Mouse (Mus musculus) T-helper 17 cell (primary cell): ENCODE data around the gene Snip1.

ENCODE experiments used
- in situ Hi-C, 2 experiments: fragments of 300-600 bp; cut with MboI, MseI; formaldehyde crosslinking; loops; 1 replicate in 1 of 2; 2 replicates in 1 of 2; pipeline ENCODE4 v1.15.1; 2025; ENCODE audit warnings: high pct_unique_total_duplicates in 2 of 2

Snip1 gene

DNA sequence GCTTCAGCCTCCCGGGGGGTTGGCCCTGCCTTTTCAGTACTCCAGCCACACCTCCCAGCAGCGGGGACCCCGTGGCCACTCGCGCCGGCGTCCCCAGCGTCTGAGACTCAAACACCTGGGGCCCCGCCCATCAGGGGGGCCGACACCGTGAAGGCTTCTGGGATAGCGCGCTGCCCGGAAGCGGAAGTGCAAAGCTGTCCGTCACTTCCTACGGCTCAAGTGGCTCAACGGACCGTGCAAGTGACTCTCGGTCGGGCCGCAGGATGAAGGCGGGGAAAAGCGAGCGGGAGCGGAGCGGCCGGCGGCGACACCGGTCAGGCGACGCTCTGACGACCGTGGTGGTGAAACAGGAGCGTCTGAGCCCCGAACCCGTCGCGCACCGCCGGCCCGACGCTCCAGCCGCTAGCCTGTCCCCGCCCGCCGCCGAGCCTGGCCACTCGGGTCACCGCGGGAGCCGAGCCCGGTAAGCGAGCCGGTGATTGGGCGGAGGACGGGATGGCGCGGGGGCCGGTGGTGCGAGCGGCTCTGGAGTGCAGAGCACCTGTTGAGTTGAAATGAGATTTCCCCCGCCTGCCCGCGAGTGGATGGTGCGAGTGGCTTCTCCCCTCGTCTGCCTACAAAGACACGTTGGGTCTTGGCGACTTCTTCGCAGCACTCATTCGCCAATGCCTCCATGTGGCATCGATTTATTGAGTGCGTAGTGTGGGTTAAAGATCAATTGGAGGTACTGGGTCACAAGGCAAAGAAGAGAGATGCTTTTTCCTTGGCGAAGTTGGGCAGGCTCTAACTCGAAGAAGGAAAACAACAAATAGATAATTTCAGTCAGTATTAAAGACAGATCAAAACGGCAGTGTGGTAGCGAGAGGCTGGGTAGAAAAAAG is at the start of gene Snip1:
Gene Snip1, plus strand, starts transcription at position 183 of the 881 bp plus-strand sequence.
- in situ Hi-C loops = loop anchor here in 1 of 2 experiments (10.0 to 25.0 kb wide), 2 partner anchors 122 to 354 kb away; partner anchors contain the start of genes Fhl3 and Sf3a3

DNA sequence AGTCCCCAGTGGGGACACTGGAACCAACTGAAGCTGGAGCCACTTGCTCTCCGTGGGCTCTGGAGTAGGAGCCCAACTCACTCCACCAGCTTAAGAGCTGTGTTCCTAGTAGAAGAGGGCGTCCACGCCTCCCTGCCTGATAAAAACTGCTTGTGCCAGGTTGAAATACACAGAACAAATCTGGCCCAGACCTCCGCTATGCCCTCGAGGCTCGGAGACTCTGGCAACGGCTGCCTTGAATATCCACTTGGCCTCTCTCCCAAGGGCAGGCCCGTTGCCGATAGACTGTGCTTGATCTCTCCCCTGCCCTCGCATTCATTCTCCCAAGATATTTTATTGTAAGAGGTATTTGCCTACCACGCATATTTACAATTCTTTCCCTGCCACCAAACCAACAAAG is 49.0 kb upstream of the Snip1 start:
- in situ Hi-C loops = no loop called here

DNA sequence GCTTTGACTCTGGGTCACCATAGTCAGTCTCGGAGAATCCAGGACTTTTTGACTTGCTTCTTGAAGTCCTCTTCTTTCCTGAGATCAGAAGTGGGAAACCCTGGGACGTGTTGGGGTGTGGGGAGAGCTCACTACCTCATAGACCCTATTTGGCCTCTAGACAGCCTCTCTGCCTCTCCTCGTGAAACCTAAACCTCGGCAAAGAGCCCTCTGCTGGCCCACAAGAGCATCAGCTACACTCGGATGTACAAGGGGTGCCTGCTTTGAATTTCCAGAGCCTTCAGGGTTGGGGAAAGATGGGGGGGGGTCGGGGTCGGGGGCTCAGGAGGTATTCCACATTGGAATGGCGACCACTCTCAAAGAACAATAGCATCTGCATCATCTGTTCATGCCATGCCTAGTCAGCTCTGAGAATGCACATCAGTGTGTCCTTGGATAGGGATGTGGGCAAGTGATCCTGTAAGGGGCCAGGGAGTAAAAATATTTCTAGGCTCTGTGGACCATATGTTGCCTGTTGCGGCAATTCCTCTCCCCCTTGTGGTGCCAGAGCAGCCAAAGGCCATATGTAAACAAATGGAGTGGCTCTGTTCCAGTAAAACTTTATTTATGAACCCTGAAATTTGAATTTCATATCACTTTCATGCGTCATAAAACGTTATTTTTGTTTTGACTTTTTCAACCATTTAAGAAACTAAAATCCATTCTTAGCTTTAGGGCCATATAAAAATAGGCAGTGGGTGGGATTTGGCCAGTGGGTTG is 45.5 kb upstream of the Snip1 start:
- in situ Hi-C loops = no loop called here

DNA sequence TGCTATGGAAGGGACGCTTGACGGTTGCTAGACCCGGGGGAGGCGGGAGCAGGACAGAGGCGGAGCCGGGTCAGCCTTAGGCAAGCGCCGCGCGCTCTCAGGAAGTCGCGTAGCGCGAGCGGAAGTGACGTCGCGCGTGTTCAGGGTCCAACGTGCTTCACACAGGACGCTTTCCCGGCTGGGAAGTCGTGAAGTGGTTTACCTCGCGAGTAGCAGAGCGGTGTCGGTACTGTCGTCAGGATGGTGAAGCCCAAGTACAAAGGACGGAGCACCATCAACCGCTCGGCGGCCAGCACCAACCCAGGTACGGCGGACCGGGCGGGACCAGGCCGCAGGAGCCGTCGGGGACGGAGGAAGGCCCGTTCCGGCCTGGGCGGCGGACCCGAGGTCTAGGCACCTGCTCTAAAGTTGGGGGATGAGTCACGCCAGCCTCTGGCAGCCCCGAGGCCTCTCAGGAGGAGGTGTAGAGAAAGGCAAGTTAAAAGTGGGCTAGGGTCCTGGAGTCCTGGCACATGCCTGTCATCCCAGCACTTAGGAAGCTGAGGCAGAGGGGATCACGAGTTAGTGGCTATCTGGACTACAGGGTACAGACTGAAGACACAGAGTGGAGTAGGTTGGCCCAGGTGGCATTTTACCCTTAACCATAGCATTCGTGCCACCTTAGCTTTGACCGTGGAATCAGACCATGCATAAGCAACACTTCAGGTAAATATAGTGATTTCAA is 36.4 kb upstream of the Snip1 start:
- in situ Hi-C loops = loop anchor here in 1 of 2 experiments (25.0 kb wide), 1 partner anchor 1568 kb away; no protein-coding TSS in a partner anchor

DNA sequence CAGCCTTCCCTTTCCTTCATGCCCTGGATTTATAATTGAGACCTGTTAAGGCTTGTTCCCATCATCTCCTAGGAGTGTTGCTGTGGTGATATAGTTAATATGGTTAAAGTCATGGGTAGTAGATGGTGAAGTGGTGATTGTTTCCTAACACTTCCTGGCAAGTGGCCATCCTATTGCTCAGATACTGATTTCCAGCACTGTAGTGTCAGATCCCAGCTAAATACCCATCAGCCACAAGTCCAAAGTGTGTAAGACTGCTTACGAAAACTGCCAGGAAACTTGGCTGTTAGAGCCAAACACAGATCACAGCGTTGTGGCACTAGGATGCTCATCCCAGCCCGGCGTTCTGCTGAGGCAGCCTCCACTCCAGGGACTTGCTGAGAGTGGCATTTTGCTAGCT is 32.1 kb upstream of the Snip1 start:
- in situ Hi-C loops = loop anchor here in 1 of 2 experiments (25.0 kb wide), 1 partner anchor 1572 kb away; no protein-coding TSS in a partner anchor

DNA sequence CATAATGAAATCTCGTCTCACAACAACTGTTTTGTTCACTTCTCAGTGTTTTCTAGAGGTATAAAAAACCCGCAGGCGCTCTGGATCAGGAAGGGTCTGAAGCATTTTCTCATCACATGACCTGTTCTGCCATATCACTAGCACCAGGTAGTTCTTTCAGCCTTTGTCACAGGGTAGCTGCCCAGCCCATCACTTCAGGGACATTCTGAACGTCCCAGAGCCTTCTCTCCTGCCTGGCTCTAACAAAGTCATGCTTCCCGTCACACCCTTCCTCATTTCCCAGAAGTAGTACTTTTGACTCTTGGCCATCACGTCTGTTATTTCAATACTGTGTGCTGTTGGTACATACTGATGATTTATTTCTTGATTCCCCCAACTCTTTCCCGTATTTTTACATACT is 22.0 kb upstream of the Snip1 start:
- in situ Hi-C loops = loop anchor here in 1 of 2 experiments (25.0 kb wide), 1 partner anchor 1582 kb away; no protein-coding TSS in a partner anchor

DNA sequence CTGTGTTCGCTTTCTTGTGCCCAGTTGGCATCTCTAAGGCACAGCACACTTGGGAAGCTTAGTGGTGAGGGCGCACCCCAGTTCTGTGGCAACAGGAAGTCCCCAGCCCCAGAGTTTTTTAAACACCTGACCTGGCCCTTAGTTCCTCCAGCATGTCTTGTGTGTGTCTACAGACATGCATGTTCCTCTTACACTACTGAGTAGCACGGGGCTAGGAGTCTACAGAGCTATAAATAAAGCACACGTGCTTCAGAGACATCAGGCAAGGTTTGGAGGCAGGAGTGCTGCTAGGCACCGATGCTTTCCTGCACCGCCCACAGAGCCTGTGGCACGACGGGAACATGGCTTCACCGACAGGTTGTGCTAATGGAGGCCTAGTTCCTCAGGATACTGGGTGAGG is 11.1 kb upstream of the Snip1 start:
- in situ Hi-C loops = loop anchor here in 1 of 2 experiments (25.0 kb wide), 1 partner anchor 343 kb away; the partner anchor contains the start of genes Fhl3 and Sf3a3

DNA sequence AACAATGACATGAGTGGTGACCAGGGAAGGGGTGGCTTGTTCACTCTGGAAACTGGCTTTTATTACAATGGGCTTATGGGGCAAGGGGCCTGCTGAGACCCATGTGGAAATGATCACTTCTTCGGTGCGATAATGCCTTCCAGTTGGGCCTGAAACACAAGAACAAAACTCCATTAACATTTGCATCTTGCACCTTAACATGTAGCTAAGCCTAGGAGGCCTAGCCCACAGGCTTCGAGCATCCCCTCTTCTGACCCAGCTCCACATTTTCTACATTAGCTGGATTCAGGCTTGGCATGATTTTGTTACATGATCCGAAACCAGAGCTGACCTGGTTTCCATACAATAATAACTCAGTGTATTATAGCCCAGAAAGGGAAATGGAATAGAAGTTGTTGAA is 10.0 kb upstream of the Snip1 start:
- in situ Hi-C loops = loop anchor here in 1 of 2 experiments (25.0 kb wide), 1 partner anchor 344 kb away; the partner anchor contains the start of genes Fhl3 and Sf3a3

DNA sequence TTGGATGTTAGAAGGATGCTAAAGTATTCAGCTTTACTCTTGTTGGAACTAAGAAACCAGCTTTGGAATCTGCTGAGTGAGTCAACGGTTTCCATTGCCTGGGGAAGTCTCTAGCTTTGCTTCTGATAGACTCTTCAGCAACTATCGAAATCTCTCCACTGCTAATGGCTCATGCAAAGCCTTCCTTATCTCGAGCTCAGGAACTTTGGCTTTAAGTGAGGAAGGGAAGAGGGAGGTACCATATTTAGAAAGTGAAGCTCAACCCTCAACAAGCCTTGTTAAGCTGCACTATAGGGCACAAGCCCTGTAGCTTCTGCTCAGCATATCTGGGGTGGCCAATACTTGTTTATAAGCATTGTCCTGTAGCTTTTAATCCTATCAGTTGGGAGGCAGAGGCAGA is 9.2 kb upstream of the Snip1 start:
- in situ Hi-C loops = loop anchor here in 1 of 2 experiments (25.0 kb wide), 1 partner anchor 345 kb away; the partner anchor contains the start of genes Fhl3 and Sf3a3

DNA sequence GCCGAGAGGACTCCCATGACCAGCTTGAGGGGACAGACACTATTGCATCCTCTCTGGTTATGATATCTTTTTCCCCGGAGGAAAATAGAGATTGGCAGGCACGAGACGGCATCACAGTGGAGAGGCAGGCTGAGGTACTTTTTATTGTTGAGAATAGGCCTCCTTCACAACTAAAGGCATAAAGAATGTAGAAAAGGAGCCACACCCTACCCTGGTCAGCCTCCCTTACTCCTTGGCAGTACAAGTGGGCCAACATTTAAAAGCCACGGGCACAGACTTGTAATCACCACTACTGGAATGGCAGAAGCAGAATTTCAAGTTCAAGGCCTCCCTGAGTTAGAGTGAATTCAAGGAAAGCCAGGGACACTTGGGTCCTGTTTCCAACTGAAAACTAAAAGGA is 8.4 kb upstream of the Snip1 start:
- in situ Hi-C loops = loop anchor here in 1 of 2 experiments (25.0 kb wide), 1 partner anchor 346 kb away; the partner anchor contains the start of genes Fhl3 and Sf3a3

DNA sequence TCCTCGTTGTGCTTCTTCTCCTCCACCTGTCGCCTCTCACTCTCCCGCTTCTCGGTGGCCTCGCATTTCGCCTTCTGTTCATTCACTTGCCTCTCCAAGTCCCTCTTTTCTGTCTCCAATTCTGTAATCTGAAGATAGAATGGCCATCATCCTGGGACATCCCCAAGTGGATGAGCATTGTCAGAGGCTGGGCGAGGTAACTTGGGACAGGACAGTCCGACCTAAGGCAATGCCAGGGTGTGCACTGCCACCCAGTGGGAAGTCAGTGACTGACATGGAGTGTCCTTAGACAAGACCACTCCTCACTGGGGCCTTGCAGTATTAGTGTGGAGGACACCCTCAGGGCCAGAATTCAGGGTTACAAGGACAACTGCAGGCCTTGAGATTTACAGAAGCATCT is 7.4 kb upstream of the Snip1 start:
- in situ Hi-C loops = loop anchor here in 1 of 2 experiments (25.0 kb wide), 1 partner anchor 347 kb away; the partner anchor contains the start of genes Fhl3 and Sf3a3

DNA sequence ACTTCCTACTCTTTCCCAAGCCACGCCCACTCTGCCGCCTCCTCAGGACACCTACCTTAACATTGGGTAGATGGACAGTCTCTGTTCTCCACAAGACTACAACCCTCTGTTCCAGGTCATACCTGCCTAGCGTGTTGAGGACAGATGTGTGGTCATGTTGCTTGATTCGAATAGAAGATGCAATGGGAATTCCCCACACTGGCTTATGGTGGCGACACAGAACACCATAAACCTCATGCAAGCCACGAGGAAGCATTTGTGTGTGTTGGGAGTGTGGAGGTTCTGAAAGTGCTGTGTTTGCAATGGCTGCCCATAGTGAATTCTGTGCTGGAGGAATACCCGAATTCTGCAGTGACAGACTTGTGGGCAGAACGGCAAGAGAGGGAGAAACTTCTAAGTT is 2.6 kb upstream of the Snip1 start:
- in situ Hi-C loops = loop anchor here in 1 of 2 experiments (10.0 to 25.0 kb wide), 2 partner anchors 119 to 352 kb away; partner anchors contain the start of genes Fhl3 and Sf3a3

DNA sequence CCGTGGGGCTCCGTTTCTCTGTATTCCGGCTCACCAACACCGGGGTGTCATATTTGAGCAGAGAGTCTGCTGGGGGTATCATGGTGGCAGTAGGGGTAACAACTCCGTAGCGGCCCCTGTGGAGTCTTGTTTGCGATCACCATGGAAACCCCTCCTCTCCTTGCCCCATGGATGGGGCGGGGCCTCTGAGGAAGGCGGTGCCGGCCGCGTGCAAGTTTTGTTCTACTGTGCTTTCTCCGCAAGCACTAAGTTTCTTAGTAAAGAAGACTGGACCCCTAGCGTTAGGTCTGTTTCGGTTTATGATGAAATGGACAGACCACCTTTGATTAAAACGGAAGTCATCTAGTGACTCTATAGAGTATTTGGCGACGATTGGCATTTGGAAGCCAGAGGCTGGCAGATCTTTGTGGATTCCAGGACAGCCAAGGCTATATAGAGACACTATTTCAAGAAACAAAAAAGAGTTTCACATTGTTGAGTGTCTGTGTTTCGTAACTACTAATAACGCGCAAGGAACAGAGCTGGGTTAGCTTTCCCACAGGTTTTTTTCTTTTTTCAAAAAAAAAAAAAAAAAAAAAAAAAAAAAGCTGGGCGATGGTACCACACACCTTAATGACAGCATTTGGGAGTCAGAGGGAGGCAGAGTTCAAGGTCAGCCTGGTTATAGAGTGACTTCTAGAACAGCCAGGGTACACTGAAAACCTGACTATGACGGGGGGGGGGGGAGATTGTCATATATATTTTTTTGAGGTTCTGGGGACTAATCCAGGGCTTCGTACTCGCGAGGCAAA is 760 bp upstream of the Snip1 start, which contains the start of gene Dnali1:
Gene Dnali1, minus strand, starts transcription at position 187 of the 791 bp plus-strand sequence.
- in situ Hi-C loops = loop anchor here in 1 of 2 experiments (10.0 to 25.0 kb wide), 2 partner anchors 121 to 353 kb away; partner anchors contain the start of genes Fhl3 and Sf3a3

DNA sequence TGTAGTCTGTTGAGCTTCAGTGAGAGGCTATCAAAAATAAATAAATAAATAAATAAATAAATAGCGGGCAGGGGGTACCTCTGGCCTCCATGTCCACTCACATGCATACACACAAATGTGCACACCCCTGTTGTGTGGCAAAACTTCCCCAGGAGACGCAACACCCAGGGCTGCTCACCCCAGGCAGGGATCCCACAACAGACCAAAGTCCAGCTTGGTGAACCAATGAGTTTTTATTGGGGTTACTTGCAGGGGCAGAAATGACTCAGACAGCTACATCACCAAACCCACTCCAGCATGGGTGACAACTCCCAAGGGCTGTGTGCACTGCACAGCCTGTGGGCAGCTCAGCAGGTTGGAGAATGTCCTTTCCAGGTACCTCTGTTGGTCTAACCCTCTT is 11.2 kb downstream of the Snip1 start:
- in situ Hi-C loops = no loop called here

DNA sequence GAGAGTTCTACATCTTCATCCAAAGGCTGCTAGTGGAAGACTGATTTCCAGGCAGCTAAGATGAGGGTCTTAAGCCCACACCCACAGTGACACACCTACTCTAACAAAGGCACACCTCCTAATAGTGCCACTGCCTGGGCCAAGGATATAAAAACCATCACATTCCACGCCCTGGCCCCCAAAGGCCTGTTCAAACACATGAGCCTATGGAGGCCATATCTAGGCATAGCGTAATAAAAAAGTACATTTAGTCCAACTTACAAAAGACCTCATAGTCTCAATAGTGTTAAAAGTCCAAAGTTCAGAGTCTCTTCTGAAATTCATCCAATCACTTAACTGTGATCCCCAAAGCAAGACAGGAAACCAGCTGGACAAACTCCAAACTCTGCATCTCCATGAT is 12.2 kb downstream of the Snip1 start:
- in situ Hi-C loops = no loop called here

DNA sequence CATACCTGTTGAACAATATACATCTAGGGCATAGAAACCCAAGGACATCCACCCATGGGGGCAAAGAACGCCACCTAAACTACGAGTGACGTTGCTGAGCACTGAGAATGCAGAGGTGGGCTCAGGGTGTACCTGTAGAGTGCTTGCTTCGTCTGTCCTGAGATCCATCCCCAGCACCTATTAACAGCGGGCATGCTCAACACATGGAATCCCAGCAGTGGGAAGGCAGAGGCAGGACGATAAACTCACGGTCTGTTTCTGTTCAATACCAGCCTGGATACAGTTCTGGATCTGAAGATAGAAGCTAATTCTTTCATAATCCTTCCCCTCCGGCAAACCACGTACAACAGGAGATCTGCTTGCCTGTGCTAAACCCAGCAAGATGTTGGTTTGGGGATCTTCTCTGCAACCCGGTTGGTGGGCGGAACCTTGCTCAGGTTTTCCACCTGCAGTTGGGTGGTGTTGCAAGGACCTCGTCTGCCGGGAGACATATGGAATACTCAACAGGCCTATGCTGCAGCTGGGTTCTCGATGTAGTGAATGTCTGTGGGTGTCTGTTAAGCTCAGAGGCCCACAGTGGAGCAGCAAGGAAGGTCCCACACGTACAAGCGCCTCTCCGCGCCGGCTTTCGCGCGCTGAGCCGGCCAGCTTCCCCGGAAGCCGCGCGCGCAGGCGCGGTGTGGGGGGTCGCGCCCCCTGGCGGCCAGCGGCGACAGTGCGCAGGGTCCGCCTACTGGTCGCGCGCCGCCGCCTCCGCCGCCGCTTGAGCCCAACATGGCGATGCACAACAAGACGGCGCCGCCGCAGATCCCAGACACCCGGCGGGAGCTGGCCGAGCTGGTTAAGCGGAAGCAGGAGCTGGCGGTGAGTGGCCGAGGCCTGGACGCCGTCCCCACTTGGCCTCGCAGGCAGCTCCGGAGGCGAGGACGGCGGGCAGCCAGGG is 18.2 kb downstream of the Snip1 start, which contains the start of gene Meaf6:
Gene Meaf6, plus strand, starts transcription at position 732 of the 943 bp plus-strand sequence.
- in situ Hi-C loops = no loop called here

DNA sequence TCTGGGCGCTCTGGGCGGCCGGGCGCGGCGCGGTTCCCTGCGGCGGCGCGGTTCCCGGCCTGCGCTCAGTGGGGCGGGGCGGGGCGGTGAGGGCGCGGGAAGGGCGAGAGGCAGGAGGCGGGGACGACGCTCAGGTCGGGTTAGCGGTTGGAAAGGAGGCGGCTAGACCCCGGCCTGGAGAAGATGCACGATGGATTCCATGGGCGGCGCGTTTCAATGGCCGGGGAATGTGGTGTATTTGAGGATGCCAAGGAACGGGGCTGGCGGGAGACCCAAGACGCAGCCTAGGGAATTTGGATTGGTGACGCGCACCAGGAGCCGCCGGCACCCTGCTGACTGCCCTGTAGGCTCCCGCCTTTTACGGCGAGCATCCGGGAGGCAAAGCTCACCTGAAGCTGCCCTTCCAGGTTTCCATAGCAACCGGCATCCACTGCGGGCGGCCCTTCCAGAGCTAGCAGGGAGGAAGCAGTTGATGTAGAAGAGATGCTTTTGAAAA is 18.9 kb downstream of the Snip1 start:
- in situ Hi-C loops = no loop called here

DNA sequence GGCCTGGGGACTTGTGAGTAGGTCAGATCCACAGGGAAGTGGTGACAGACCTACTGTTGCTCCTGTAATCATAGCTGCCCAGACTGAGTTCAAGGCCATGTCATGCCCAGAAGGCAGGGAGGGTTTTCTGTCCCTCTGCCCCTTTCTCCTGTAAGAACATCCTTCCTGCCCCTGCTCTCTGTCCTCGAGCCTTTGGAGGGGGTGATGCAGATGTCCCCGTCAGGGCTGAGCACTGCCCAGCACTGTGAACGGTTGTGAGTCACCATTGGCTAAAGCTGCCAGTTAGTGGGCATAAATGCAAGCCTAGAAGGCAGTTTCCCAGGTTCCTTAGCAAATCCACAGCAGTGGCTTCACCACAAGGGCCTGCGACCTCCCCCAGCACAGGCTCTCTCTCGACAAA is 26.6 kb downstream of the Snip1 start:
- in situ Hi-C loops = no loop called here
